Mouse (Mus musculus) natural killer cell, adult 2 months (primary cell): ENCODE data around the gene Arhgef40.

Experiments
- DNase-seq, 2 experiments: peaks; one replicate each; pipeline ENCODE4 v3.0.0; 2022; ENCODE audit warnings: low spot score in 2 of 2

Arhgef40 gene

GRCm38 (mm10) chr14:51984247-51985231 is at the start of gene Arhgef40:
Gene Arhgef40 (plus strand): TSS chr14:51984719.
- no peak for DNase-seq

- no peak for DNase-seq
Observed at GRCm38 (mm10) chr14:51939005-51939404, 45.5 kb upstream of the Arhgef40 start.

GRCm38 (mm10) chr14:51940944-51941560 is 43.5 kb upstream of the Arhgef40 start:
- DNase-seq: no peak

GRCm38 (mm10) chr14:51941577-51941976 is 42.9 kb upstream of the Arhgef40 start:
- no peak for DNase-seq

GRCm38 (mm10) chr14:51942236-51942635 is 42.3 kb upstream of the Arhgef40 start:
- DNase-seq: no peak

GRCm38 (mm10) chr14:51943336-51943735 is 41.2 kb upstream of the Arhgef40 start:
- DNase-seq: no peak

GRCm38 (mm10) chr14:51960316-51960715 is 24.2 kb upstream of the Arhgef40 start:
- no peak for DNase-seq

- no peak for DNase-seq
Observed at GRCm38 (mm10) chr14:51967400-51967799, 17.1 kb upstream of the Arhgef40 start.

- no peak for DNase-seq
Observed at GRCm38 (mm10) chr14:51979252-51979651, 5.3 kb upstream of the Arhgef40 start.

GRCm38 (mm10) chr14:51983251-51983650 is 1.3 kb upstream of the Arhgef40 start:
- no peak for DNase-seq

GRCm38 (mm10) chr14:51983855-51984246 is 668 bp upstream of the Arhgef40 start:
- no peak for DNase-seq

- no peak for DNase-seq
Observed at GRCm38 (mm10) chr14:51985301-51986152, 1.0 kb downstream of the Arhgef40 start.

- DNase-seq: no peak
Observed at GRCm38 (mm10) chr14:51986153-51986505, 1.6 kb downstream of the Arhgef40 start.

GRCm38 (mm10) chr14:51987177-51987576 is 2.7 kb downstream of the Arhgef40 start:
- no peak for DNase-seq

- no peak for DNase-seq
Observed at GRCm38 (mm10) chr14:51988731-51989130, 4.2 kb downstream of the Arhgef40 start.

GRCm38 (mm10) chr14:51989461-51989970 is 5.0 kb downstream of the Arhgef40 start:
- no peak for DNase-seq

- no peak for DNase-seq
Observed at GRCm38 (mm10) chr14:51994453-51994852, 9.9 kb downstream of the Arhgef40 start.

GRCm38 (mm10) chr14:51995219-51995871 is 10.8 kb downstream of the Arhgef40 start:
- no peak for DNase-seq

- no peak for DNase-seq
Observed at GRCm38 (mm10) chr14:51996231-51996841, 11.8 kb downstream of the Arhgef40 start.

- no peak for DNase-seq
Observed at GRCm38 (mm10) chr14:51996866-51997265, 12.3 kb downstream of the Arhgef40 start.

GRCm38 (mm10) chr14:51997483-51997882 is 13.0 kb downstream of the Arhgef40 start:
- no peak for DNase-seq
